Mouse (Mus musculus): ENCODE measurements around the gene Prr3.
"Not testable (repeated sequence)": the region's sequence is repeated elsewhere in the genome, so short reads cannot be mapped to it uniquely, and the experiment has no call there.

Prr3 gene

DNA sequence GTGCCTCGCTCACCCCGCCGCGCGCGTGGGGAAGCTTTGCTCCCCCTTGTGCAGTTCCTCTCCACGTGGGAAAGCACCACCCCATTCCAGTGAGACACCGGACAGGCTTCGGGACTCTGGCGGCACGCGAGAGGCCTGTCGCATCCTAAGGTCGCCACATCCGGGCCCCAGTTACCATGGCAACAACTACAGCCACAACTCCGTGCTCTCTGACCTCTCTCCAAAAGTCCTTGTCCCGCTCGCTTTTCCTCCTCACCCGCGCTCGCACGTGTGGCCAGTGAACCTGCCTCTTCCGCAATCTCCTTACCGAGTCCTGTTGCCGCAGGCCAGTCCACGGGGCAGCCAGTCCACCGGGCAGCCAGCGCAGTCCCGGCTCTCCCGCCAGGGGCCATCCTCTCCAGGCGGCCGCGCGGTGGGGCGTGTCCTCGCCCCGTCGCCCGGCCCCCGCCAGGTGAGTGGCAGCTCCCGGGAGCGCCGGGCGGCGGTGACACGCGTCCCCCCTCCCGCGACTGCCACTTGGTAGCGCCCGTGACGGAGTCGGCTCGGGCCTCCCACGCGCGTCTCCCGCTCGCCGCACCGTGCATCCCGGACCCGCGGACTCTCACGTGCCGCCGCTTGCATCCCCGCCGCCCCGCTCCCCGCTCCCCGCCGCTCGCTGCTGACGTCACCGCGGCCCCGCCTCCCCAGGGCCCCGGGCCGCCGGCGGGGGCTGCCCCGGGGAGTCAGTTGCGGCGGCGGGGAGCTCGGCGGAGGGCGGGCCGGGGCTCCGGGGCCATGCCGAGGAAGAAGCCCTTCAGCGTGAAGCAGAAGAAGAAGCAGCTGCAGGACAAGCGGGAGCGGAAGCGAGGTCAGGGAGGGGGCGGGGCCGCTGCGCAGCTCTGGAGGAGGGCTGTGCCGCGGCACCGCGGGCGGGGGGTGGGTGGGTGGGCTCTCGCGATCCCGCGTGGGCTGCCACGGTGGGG is at the start of gene Prr3, which contains the start of gene Gnl1:
Gene Prr3, minus strand, starts transcription at position 836 of the 962 bp plus-strand sequence.
Gene Gnl1, plus strand, starts transcription at position 451 of the 962 bp plus-strand sequence.
- DNase-seq (ENCODE audit: low spot score in 2 of 2): peak; percentile 93 to 95

DNA sequence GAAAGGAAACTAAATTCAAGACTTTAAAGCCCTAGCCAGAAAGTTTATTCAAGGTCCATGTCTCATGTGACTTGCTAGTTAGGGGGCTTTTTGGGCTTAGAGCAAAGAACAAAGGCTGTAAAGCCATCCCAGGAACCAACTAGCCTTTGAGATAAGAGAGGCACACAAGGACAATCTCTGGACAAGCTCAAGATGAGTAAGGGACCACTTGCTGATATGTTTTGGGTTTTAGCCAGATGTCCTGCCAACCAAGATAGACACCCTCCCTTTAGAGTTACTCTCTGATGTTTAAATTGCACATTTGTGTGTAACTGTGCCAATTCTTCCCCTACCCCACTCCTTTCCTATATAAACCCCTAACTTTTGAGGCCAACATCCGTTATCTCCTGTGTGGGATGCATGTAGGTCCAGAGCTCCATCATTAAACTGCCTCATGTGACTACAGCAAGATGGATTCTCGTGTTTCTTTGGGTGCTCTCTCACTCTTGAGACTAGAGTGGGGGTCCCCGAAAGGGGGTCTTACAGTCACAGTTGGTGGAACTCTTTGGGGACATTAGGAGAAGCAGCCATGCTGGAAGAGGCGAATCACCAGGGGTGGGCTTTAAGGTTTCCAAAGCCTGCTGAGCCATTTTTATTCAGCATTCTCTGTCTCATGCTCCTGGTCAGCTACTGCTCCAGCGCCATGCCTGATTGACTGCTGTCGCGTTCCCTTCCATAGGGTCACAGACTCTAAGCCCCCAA is 49.0 kb upstream of the Prr3 start:
- no peak for DNase-seq (ENCODE audit: low spot score in 2 of 2)

DNA sequence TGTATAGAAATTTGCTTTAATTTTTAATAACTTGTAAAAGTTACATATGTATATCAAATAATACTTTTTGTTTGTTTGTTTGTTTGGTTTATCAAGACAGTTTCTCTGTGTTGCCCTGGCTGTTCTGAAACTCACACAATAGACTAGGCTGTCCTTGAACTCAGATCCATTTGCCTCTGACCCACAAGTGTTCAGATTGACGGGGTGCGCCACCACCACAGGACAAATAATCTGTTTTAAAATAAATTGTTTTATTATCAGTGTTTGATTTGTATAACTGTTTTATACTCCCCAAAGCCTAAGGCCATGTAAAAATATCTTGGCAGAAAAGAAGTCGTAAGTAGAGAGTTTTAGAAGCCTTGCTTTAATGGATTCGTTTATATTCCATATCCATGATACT is 47.6 kb upstream of the Prr3 start:
- no peak for DNase-seq (ENCODE audit: low spot score in 2 of 2)

DNA sequence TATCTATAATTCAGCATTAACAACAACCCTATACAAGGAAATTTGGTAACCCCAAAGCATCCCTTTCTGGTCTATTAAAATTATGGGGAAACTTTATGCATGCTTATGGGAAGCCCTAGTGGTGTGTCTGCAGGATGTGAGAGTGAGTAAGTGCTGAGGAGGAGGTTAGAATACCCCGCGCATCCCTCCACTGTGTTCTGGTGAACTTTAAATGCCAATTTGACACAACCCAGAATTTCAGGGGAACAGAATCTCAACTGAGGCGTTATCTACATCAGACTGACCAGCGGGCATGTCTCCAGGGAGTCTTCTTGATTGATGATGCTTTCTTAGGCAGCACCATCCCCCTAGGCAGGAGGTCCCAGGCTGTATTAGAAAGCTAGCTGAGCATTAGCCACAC is 45.9 kb upstream of the Prr3 start:
- no peak for DNase-seq (ENCODE audit: low spot score in 2 of 2)

DNA sequence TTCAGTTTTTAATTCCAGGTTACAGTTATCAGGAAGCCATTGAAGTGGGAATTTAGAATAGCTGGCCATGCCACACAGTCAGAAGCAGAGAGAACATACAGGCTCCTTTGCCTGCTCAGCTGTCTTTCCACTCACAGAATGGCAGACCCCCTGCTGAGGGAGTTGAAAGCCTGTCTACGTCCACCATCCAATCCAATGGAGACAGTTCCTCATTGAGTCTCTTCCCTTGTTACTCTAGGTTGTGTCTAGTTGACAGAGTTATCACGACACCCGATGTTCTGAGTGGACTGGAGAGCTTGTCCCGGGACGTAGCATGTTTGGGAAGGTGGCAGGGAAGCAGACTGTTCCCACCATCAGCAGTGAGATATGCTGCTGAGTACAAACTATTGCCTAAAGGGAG is 45.2 kb upstream of the Prr3 start:
- no peak for DNase-seq (ENCODE audit: low spot score in 2 of 2)

DNA sequence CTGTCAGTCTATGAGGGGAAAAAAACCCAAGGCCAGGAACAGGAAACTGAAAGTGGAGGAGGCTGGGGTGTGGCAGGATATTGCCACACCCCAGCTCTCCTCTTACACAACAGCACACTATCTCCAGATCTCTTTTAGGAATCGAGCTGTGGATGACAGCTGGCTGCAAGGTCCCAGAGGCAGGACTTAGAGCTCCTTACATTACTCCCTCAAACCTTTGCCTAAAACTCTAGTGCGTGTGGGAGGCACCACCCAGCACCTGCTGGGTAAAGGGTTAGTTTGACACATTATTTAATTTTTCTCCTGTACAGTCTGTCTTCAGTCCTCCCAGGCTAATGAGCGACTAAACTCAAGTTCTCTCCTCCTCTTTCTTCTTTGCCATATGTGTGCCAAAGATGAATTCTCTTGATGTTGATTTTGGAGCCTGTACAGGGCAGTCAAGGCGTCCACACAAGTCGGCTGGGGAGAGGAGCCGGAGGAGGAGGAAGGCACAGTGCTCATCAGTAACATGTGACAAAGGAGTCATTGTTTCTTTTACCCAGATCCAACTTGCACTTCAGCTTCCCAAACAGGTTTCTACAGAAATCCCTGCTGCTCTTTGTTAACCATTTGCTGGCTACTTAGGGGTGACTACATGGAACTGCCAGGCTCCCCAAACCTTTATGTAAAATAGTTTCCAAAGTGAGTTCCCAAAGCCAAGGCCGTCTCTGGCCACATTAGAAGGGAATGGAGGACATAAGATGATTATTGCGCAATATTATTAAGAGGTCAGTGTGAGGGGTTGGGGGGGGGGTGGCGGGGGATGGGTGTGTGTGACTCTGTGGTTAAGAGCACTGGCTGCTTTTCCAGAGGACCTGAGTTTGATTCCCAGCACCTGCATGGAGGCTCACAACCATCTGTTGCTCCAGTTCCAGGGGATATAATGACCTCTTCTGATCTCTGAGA is 43.9 kb upstream of the Prr3 start:
- no peak for DNase-seq (ENCODE audit: low spot score in 2 of 2)

DNA sequence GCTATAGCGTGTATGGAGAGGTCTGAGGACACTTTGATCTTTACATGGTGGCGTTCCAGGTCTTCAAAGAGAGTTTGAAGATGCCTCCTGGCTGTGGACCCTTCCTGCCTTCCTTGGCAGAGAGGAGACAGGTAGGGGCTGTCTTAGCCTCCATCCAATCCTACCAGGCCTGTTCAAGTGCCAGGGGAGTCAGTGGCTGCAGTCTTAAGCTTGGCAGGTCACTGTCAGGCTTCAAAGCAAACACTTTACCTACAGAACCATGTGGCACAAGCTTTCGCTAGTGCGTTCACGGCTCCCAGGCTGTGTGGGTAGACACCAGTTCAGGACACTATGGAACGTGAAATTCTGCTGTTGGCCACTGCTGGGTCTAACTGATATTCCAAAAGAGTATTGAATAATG is 42.9 kb upstream of the Prr3 start:
- DNase-seq (ENCODE audit: low spot score in 2 of 2): no peak

DNA sequence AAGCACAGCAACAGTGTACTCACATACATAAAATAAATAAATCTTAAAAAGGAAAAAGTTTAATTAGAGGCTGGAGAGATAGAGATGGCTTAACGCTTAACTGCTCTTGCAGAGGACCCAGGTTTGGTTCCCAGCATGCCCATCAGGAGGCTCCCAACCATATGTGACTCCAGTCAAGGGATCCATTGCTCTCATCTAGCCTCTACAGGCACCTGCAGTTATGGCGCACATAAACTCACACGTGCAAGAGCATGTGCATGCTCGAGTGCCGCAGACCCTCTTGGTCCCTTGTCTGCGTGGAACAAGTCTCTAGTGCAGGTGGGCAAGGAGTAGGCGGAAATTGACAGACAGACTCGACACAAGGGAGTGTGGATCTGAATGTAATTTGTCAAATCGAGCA is 42.1 kb upstream of the Prr3 start:
- DNase-seq (ENCODE audit: low spot score in 2 of 2): no peak

DNA sequence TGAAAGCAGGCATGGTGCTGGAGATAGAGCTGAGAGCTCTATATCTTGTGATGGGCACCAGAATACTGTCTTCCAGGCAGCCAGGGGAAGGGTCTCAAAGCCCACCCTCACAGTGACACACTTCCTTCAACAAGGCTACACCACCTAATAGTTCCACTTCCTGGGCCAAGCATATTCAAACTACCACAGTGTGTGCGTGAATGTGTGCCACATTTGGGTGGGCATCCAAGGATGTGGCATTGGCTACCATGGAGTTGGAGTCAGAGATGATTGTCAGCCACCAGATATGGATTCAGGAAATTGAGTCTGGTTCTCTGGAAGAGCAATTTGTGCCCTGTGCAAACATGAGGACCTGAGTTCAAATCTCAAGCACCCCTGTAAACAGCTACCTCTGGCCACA is 41.3 kb upstream of the Prr3 start:
- no peak for DNase-seq (ENCODE audit: low spot score in 2 of 2)

DNA sequence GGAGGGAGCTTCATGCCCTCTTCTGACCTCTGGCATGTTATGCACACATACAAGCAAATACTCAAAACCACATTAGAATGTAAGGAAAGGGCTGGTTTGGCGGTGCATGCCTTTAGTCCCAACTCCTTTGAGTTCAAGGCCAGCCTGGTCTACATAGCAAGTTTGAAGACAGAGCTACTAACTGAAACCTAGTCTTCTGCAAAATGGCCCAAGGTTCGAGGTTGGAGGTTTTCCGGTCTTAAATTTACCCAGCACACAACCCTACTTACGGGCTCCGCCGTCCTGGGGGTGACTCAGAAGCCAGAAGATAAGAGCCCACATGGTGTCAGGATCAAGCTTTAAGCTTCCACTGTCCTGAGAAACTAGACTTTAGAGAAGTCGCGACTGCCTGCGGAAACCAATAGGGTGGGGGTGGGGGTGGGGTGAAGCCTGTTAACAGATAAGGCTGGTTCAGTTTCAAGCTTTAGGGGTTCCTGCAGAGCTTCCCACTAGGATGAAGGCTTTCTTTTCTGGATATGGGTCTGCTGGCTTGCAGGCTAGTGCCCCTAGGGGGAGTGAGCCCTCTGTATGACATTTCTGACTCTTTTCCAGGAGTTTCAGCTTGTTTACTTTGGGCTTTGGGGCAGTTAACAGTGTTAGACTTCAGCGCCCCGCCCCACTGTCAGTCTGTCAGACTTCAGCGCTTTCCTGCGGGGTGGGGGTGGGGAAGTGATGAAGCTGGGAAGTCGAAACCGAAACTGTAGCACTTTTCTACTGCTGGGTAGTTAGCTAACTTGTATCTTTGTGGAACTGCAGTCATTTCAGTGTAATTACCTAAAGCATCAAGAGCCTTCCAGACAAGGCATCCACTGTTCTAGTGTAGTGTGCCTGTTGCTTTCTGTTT is 40.4 kb upstream of the Prr3 start, which contains the start of gene H2-T24:
Gene H2-T24, minus strand, starts transcription at position 370 of the 883 bp plus-strand sequence.
- peak in 1 of 2 experiments; percentile 42 for DNase-seq (ENCODE audit: low spot score in 2 of 2)

DNA sequence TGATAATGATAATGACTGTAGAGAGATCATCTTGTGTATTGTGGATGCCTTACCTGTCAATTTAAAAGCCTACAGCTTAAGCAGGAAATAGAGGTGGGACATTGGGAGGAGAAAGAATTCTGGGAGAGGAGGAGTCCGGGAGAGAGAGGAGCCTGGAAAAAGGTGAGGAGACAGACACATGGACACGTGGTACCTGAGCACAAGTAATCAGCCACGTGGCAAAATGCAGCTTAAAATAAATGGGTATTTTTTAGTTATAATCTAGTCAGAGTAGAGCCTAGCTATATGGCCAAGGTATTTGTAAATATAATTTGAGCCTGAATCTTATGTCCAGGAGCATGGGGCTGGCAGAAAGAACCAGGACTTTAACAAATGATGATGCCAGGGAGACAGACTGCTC is 39.5 kb upstream of the Prr3 start:
- no peak for DNase-seq (ENCODE audit: low spot score in 2 of 2)

DNA sequence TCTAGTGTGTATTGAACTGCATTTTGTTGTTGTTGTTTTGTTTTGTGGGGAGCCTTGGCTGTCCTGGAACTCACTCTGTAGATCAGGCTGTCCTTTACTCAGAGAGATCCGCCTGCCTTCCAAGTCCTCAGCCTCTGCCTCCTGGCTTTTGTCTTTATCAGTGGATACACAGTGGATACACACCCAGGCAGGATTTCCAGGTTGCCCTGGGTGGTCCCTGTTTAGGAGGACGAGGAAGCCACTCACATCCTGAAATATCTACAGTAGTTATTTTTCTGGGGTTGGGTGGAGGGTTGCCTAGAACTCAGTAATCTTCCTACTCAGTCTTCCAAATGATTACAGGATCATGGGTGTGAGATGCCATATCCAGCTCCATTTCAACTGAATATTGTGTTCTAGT is 38.9 kb upstream of the Prr3 start:
- DNase-seq (ENCODE audit: low spot score in 2 of 2): no peak

DNA sequence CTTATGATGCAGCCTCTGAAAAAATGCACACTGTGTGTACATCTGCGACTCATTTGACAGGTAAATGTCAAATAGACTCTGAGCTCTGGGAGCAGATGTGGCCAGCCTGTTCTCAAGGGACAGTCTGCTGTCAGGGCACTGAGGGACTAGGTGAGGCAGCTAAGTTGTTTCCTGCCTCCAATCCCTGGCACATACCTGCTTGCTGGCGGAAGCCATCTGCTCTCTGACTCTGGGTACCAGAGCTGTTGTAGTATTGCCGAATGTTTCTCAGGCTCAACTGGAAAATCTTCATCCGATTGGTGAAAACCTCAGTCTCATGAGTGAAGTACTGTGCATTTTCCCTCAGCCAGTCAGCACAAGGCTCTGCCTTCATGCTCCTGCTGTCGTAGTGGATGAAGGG is 37.0 kb upstream of the Prr3 start:
- DNase-seq (ENCODE audit: low spot score in 2 of 2): no peak

DNA sequence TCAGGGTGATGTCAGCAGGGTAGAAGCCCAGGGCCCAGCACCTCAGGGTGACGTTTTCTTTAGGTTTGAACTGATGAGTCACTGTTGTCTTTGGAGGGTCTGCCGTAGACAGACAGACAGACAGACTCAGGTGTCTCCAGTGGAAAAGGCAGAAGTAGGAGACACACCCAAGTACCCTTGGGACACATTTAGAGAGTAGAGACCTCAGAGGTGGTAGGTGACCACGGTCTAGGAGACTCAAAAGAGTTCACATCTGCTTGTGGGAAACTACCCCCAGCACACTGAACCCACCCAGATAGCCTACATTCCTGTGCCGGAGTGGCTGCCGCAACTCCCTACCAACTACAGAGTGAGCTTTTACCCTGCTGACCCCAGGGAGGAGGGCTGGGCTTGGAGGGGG is 34.9 kb upstream of the Prr3 start:
- no peak for DNase-seq (ENCODE audit: low spot score in 2 of 2)

DNA sequence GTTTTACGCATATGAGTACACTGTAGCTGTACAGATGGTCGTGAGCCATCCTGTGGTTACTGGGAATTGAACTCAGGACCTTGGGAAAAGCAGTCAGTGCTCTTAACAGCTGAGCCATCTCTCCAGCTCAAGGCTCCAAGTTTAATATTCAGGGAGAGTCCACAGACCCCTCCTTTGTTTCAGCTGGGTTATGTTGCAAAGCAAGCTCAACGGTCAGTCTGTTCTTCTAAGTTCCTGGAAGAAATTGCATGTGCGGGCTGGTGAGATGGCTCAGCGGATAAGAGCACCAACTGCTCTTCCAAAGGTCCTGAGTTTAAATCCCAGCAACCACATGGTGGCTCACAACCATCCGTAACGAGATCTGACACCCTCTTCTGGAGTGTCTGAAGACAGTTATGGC is 24.4 kb upstream of the Prr3 start:
- not testable (repeated sequence) for DNase-seq (ENCODE audit: low spot score in 2 of 2)

DNA sequence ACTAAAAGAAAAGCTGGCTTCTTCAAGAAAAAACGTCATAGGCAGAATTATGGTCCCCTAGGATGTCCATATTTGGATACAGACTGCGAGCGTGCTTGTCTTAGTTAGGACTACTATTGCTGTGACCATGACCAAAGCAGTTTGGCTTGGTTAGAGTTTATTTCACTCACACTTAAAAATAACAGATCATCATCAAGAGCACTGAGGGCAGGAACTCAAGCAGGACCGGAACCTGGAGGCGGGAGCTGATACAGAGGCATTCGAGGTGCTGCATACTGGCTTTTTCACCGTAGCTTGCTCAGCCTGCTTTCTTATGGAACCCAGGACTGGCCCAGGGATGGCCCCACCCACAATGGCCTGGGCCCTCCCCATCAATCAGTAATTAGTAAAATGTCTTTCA is 23.3 kb upstream of the Prr3 start:
- DNase-seq (ENCODE audit: low spot score in 2 of 2): no peak

DNA sequence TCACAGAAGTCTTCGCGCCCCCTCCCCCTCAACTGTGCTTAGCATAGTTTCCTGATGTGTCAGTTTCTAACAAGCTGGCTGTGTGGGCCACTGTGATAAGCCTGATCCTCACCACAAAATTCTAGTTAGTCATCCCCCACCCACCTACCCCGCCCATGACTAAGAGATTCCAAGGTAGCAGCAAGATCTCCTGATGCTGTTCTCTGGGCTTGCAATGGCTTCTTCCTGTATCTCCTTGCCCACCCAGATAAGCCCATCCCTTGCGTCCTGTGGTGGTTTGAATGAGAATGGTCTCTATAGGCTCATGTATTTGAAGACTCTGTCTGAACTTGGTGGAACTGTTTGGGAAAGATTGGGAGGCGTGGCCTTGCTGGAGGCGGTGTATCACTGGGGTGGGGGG is 21.9 kb upstream of the Prr3 start:
- no peak for DNase-seq (ENCODE audit: low spot score in 2 of 2)

DNA sequence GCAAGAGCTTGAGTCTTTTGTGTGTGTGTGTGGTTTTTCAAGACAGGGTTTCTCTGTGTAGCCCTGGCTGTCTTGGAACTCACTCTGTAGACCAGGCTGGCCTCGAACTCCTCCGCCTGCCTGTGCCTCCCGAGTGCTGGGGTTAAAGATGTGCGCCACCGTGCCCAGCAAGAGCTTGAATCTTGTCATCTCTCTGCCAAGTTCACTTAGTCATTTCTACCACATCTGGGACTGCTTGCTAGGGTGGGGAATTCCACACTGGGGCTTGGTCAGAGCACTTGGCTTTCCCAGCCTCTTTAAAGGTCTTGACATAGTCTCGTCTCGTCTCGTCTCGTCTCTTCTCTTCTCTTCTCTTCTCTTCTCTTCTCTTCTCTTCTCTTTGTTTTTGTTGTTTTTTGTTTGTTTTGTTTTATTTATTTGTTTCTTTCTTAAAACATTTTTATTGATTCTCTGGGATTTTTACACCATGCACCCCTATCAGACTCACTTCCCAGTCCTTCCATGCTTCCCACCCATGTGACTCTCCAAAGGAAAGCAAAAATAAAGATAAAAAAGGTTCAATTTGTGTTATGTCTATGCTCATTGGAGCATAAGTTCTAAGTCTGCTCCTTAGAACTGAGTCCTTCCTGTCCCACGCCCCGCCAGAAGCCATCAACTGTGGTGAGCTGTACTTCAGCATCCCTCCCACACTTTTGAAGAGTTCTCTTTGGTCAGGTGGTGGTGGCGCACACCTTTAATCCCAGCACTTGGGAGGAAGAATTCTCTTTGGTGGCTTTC is 21.3 kb upstream of the Prr3 start:
- DNase-seq (ENCODE audit: low spot score in 2 of 2): no peak

DNA sequence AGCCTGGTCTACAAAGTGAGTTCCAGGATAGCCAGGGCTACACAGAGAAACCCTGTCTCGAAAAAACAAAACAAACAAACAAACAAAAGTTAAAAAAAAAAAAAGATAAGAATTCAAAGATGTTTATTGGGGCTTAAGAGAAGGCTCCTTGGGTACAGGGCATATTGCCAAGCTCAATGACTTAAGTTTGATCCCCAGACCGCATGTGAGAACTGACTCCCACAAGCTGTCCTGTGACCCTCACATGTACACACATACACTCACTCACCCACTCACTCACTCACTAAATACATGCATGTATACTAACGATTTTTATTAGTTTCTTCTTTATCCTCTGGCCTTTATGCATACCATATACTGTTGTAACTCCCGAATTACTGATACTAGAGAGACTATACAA is 20.3 kb upstream of the Prr3 start:
- DNase-seq (ENCODE audit: low spot score in 2 of 2): no peak

DNA sequence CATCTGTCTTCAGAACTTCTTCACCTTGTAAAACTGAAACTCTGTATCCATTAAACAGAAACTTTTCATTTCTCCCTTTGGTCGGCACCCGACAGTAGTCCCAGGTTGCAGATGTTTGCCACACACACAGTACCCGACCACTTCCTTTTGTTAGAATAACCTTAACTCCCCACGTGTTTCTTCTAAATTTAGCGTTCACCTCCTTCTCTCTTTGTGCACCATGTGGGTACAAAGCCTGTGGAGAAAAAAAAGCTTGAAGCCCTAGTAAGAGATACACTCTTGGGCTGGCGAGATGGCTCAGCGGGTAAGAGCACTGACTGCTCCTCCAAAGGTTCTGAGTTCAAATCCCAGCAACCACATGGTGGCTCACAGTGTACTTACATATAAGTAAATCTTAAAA is 19.3 kb upstream of the Prr3 start:
- no peak for DNase-seq (ENCODE audit: low spot score in 2 of 2)

Measured in right cerebral cortex, postnatal 10 days (tissue).